Mouse (Mus musculus): Measurements from ENCODE around the gene Farp1.
"Not testable (repeated sequence)": the region's sequence is repeated elsewhere in the genome, so short reads cannot be mapped to it uniquely, and the experiment has no call there.

Farp1 gene

GRCm38 (mm10) chr14:121186402-121186894, 151.4 kb downstream of the Farp1 start:
- DNase-seq = no peak

- DNase-seq = not testable (repeated sequence)
Measured at GRCm38 (mm10) chr14:121189840-121190239, 154.8 kb downstream of the Farp1 start.

GRCm38 (mm10) chr14:121190386-121190785, 155.4 kb downstream of the Farp1 start:
- no peak for DNase-seq

- no peak for DNase-seq
Measured at GRCm38 (mm10) chr14:121191739-121192138, 156.7 kb downstream of the Farp1 start.

GRCm38 (mm10) chr14:121192394-121192793, 157.4 kb downstream of the Farp1 start:
- no peak for DNase-seq

- no peak for DNase-seq
Measured at GRCm38 (mm10) chr14:121193981-121194380, 159.0 kb downstream of the Farp1 start.

- DNase-seq = peak; percentile 43
Measured at GRCm38 (mm10) chr14:121198915-121199572, 164.0 kb downstream of the Farp1 start.

- DNase-seq = no peak
Measured at GRCm38 (mm10) chr14:121199789-121200188, 164.8 kb downstream of the Farp1 start.

- DNase-seq = no peak
Measured at GRCm38 (mm10) chr14:121200353-121200752, 165.4 kb downstream of the Farp1 start.

GRCm38 (mm10) chr14:121201178-121201577, 166.2 kb downstream of the Farp1 start:
- no peak for DNase-seq

GRCm38 (mm10) chr14:121205459-121205858, 170.5 kb downstream of the Farp1 start:
- DNase-seq = no peak

- DNase-seq = no peak
Measured at GRCm38 (mm10) chr14:121207441-121208158, 172.6 kb downstream of the Farp1 start.

- DNase-seq = no peak
Measured at GRCm38 (mm10) chr14:121208159-121208515, 173.1 kb downstream of the Farp1 start.

- DNase-seq = no peak
Measured at GRCm38 (mm10) chr14:121210318-121210717, 175.3 kb downstream of the Farp1 start.

GRCm38 (mm10) chr14:121213650-121214049, 178.7 kb downstream of the Farp1 start:
- no peak for DNase-seq

GRCm38 (mm10) chr14:121214636-121215257, 179.7 kb downstream of the Farp1 start:
- DNase-seq = peak; percentile 53

GRCm38 (mm10) chr14:121215817-121216216, 180.8 kb downstream of the Farp1 start:
- no peak for DNase-seq

GRCm38 (mm10) chr14:121216672-121217071, 181.7 kb downstream of the Farp1 start:
- no peak for DNase-seq

- no peak for DNase-seq
Measured at GRCm38 (mm10) chr14:121218620-121219019, 183.6 kb downstream of the Farp1 start.

GRCm38 (mm10) chr14:121219226-121220039, 184.4 kb downstream of the Farp1 start:
- DNase-seq = no peak

GRCm38 (mm10) chr14:121220040-121220322, 185.0 kb downstream of the Farp1 start:
- no peak for DNase-seq

GRCm38 (mm10) chr14:121220723-121221122, 185.7 kb downstream of the Farp1 start:
- no peak for DNase-seq

GRCm38 (mm10) chr14:121225804-121226203, 190.8 kb downstream of the Farp1 start:
- no peak for DNase-seq

All from right cerebral cortex, adult 18-20 months (tissue).